Mouse (Mus musculus) megakaryocyte, embryonic 14.5 days (primary cell): ENCODE results near the gene Hist1h1e. TPM values are rescaled to one million over a fixed set of nuclear protein-coding genes. Genes with fewer than 3 reads are reported as not detected.
"Not testable (repeated sequence)": the region's sequence is repeated elsewhere in the genome, so short reads cannot be mapped to it uniquely, and the experiment has no call there.

Experiments used
- H3K27me3 ChIP-seq: replicated peaks from 2 replicates; pipeline ENCODE3; 2012; ENCODE audit warnings: inconsistent platforms
- H3K36me3 ChIP-seq: replicated peaks from 2 replicates; pipeline ENCODE3; 2012; ENCODE audit warnings: low read length, inconsistent platforms, mixed read lengths
- H3K4me1 ChIP-seq: 2 replicates; pipeline ENCODE4 v1.6.1; 2012; ENCODE audit warnings: inconsistent platforms
- H3K4me3 ChIP-seq: replicated peaks from 2 replicates; pipeline ENCODE3; 2012; ENCODE audit warnings: moderate library complexity, mild to moderate bottlenecking, inconsistent platforms
- H3K9me3 ChIP-seq: 2 replicates; pipeline ENCODE4 v1.6.1; 2012; ENCODE audit warnings: inconsistent platforms
- FLI1 ChIP-seq: IDR thresholded peaks from 2 replicates; pipeline ENCODE4 v1.6.1; 2012; ENCODE audit warnings: low read length, inconsistent platforms, mixed read lengths
- GATA1 ChIP-seq: IDR thresholded peaks from 3 replicates; pipeline ENCODE4 v1.6.1; 2012; ENCODE audit warnings: mixed read lengths, low read length, inconsistent platforms, borderline replicate concordance
- polyA plus RNA-seq: library from polyadenylated mRNA; stranded (reverse); fragments of >175 nt; gene quantifications from 2 replicates; pipeline ENCODE4 v1.2.3, GENCODE M21; 2012; ENCODE audit warnings: low replicate concordance; ENCODE audit not compliant: insufficient read depth

Hist1h1e gene
- polyA plus RNA-seq, 1 experiment, result 22.2 TPM

GRCm38 (mm10) chr13:23592614-23593013 is 29.7 kb downstream of the Hist1h1e start:
- no peaks in the 10 kb centered on the region for H3K27me3 ChIP-seq
- H3K4me3 ChIP-seq, result peak overlapping the region; percentile 14
- no peaks in the 10 kb centered on the region for H3K36me3 ChIP-seq
- TF ChIP-seq FLI1 (no peak), GATA1 (no peak)
- no peaks in the 10 kb centered on the region for H3K9me3 ChIP-seq
- peaks cover 90% of the 10 kb centered on the region for H3K4me1 ChIP-seq

- not testable (repeated sequence) for H3K27me3 ChIP-seq, H3K36me3 ChIP-seq, H3K4me3 ChIP-seq, H3K9me3 ChIP-seq
- H3K4me1 ChIP-seq, result peaks cover 87% of the 10 kb centered on the region
These were observed 30.5 kb downstream of the Hist1h1e start for GRCm38 (mm10) chr13:23591886-23592285.

GRCm38 (mm10) chr13:23591206-23591605 is 31.2 kb downstream of the Hist1h1e start:
- TF ChIP-seq FLI1, result no peak
- TF ChIP-seq GATA1, result no peak
- no peaks in the 10 kb centered on the region for H3K27me3 ChIP-seq
- no peak overlapping the region for H3K4me3 ChIP-seq
- H3K4me1 ChIP-seq, result peaks cover 86% of the 10 kb centered on the region
- no peaks in the 10 kb centered on the region for H3K9me3 ChIP-seq
- H3K36me3 ChIP-seq, result no peaks in the 10 kb centered on the region

- TF ChIP-seq GATA1, result no peak
- no peak for TF ChIP-seq FLI1
- Histone ChIP-seq H3K27me3 (no peaks in the 10 kb centered on the region), H3K9me3 (no peaks in the 10 kb centered on the region), H3K36me3 (no peaks in the 10 kb centered on the region), H3K4me1 (peaks cover 68% of the 10 kb centered on the region), H3K4me3 (peak overlapping the region; percentile 90)
These were observed 35.5 kb downstream of the Hist1h1e start for GRCm38 (mm10) chr13:23586940-23587225.

GRCm38 (mm10) chr13:23586099-23586939 is 36.0 kb downstream of the Hist1h1e start:
- no peak for TF ChIP-seq GATA1
- TF ChIP-seq FLI1, result no peak
- no peaks in the 10 kb centered on the region for H3K36me3 ChIP-seq
- H3K4me1 ChIP-seq, result peaks cover 68% of the 10 kb centered on the region
- peak overlapping the region; percentile 90 for H3K4me3 ChIP-seq
- no peaks in the 10 kb centered on the region for H3K27me3 ChIP-seq
- no peaks in the 10 kb centered on the region for H3K9me3 ChIP-seq

GRCm38 (mm10) chr13:23585442-23586098 is 36.8 kb downstream of the Hist1h1e start:
- H3K9me3 ChIP-seq, H3K27me3 ChIP-seq, H3K36me3 ChIP-seq: not testable (repeated sequence)
- peak overlapping the region; percentile 93 for H3K4me3 ChIP-seq
- peaks cover 70% of the 10 kb centered on the region for H3K4me1 ChIP-seq

GRCm38 (mm10) chr13:23585029-23585441 is 37.3 kb downstream of the Hist1h1e start:
- Histone ChIP-seq H3K36me3 (no peaks in the 10 kb centered on the region), H3K4me3 (peak overlapping the region; percentile 93), H3K27me3 (no peaks in the 10 kb centered on the region), H3K4me1 (peaks cover 70% of the 10 kb centered on the region), H3K9me3 (no peaks in the 10 kb centered on the region)
- TF ChIP-seq GATA1 (no peak), FLI1 (0 out of 2 replicates have a peak, but pooled peaks have one; percentile 28)

- Histone ChIP-seq H3K9me3 (no peaks in the 10 kb centered on the region), H3K4me1 (peaks cover 69% of the 10 kb centered on the region), H3K4me3 (peak overlapping the region; percentile 93), H3K36me3 (no peaks in the 10 kb centered on the region), H3K27me3 (no peaks in the 10 kb centered on the region)
- TF ChIP-seq GATA1 (no peak), FLI1 (no peak)
These were observed 38.0 kb downstream of the Hist1h1e start for GRCm38 (mm10) chr13:23584331-23584730.

- no peaks in the 10 kb centered on the region for H3K27me3 ChIP-seq
- H3K36me3 ChIP-seq, result no peaks in the 10 kb centered on the region
- H3K4me3 ChIP-seq, result peak overlapping the region; percentile 88
- peaks cover 61% of the 10 kb centered on the region for H3K4me1 ChIP-seq
- no peaks in the 10 kb centered on the region for H3K9me3 ChIP-seq
- TF ChIP-seq GATA1, result no peak
- TF ChIP-seq FLI1, result no peak
These were observed 38.8 kb downstream of the Hist1h1e start for GRCm38 (mm10) chr13:23583387-23584068.
